In genomic region chr9:115349741-115350512, GRCm38 (mm10) we compare ENCODE assay signal across 21 mouse cellular contexts. TPM values are rescaled to one million over a fixed set of nuclear protein-coding genes. Genes with fewer than 3 reads are reported as not detected.
DNase-seq lines count a peak whose midpoint lies in the region; ATAC-seq lines count a peak whose summit lies in the region.
"Had no signal": no experiment of that assay in that cellular context is flagged by ENCODE, and none has a peak within 500 bp of the region (broad histone marks: within the 10 kb centered on the region; RNA-seq: fewer than 3 reads in every experiment).

No protein-coding gene starts in this region.

- H3K27ac ChIP-seq in heart, embryonic 10.5 days, result peak overlapping the region; percentile 69; the same call in 1 of the 2 replicates
- 0 out of 2 replicates have a peak overlapping the region, but pooled peaks have one; percentile 8 for H3K27ac ChIP-seq in heart, embryonic 16.5 days (ENCODE audit: low read length)
- H3K27ac ChIP-seq: embryonic facial prominence, embryonic 13.5 days; forebrain, embryonic 12.5 days; gastrocnemius, adult 2 months; hindbrain, embryonic 10.5 days; hindbrain, embryonic 14.5 days; intestine, embryonic 15.5 days had no signal

- H3K4me2 ChIP-seq in heart, embryonic 16.5 days (ENCODE audit: low read depth, low read length), result no peak overlapping the region
- H3K4me2 ChIP-seq: embryonic facial prominence, embryonic 13.5 days; forebrain, embryonic 12.5 days; hindbrain, embryonic 14.5 days; intestine, embryonic 15.5 days had no signal

- intact Hi-C loops in heart, postnatal 14 days (cut with DNase I), result no loop called here

- H3K36me3 ChIP-seq in heart, embryonic 10.5 days, result no peaks in the 10 kb centered on the region
- H3K36me3 ChIP-seq in heart, embryonic 16.5 days (ENCODE audit: control insufficient read depth, insufficient read depth), result no peaks in the 10 kb centered on the region
- H3K36me3 ChIP-seq: embryonic facial prominence, embryonic 13.5 days; forebrain, embryonic 12.5 days; hindbrain, embryonic 10.5 days; intestine, embryonic 15.5 days had no signal

- no peak for ATAC-seq in heart, embryonic 16.5 days (replicated peaks; ENCODE audit: extremely low read depth, insufficient read depth, low FRiP score)
- ATAC-seq: activated CD4-positive, CD25-positive, alpha-beta regulatory T cell, adult 4 months; forebrain, embryonic 16.5 days; intestine, embryonic 15.5 days; Patski had no signal

- no peak overlapping the region for H3K9ac ChIP-seq in heart, embryonic 16.5 days (ENCODE audit: low read length)
- H3K9ac ChIP-seq: embryonic facial prominence, embryonic 13.5 days; forebrain, embryonic 12.5 days; hindbrain, embryonic 14.5 days; intestine, embryonic 15.5 days had no signal

- H3K9me3 ChIP-seq in heart, embryonic 10.5 days, result no peaks in the 10 kb centered on the region
- H3K9me3 ChIP-seq in heart, embryonic 16.5 days (replicated peaks; ENCODE audit: control insufficient read depth, low read length), result no peaks in the 10 kb centered on the region
- H3K9me3 ChIP-seq: embryonic facial prominence, embryonic 13.5 days; forebrain, embryonic 12.5 days; hindbrain, embryonic 10.5 days; intestine, embryonic 15.5 days had no signal

- no peaks in the 10 kb centered on the region for H3K27me3 ChIP-seq in heart, embryonic 10.5 days (ENCODE audit: insufficient read depth, poor library complexity, severe bottlenecking)
- H3K27me3 ChIP-seq in heart, embryonic 16.5 days (ENCODE audit: control insufficient read depth, insufficient read depth, low read length), result no peaks in the 10 kb centered on the region
- H3K27me3 ChIP-seq: CH12.LX; embryonic facial prominence, embryonic 13.5 days; forebrain, embryonic 12.5 days; intestine, embryonic 15.5 days had no signal

- no peak overlapping the region for H3K4me3 ChIP-seq in heart, embryonic 10.5 days
- no peak overlapping the region for H3K4me3 ChIP-seq in heart, embryonic 16.5 days (ENCODE audit: low read length)
- H3K4me3 ChIP-seq: embryonic facial prominence, embryonic 13.5 days; forebrain, embryonic 12.5 days; gastrocnemius, adult 2 months; hindbrain, embryonic 10.5 days; intestine, embryonic 15.5 days had no signal

- no peak for DNase-seq in heart, embryonic 10.5 days (ENCODE audit: low spot score)
- no peak for DNase-seq in heart, adult 8-10 months (ENCODE audit: low spot score)
- no peak for DNase-seq in heart, postnatal 14 days
- DNase-seq in brain, adult 2 months (ENCODE audit: low read depth, low spot score), result peak; percentile 58
- peak; percentile 47 for DNase-seq in telencephalon, adult 2 months (ENCODE audit: low read depth, low spot score)
- DNase-seq: adrenal gland, postnatal 14 days; cerebellum, adult 18-20 months; cerebellum, adult 9-11 months; cerebellum, postnatal 36 days; gastrocnemius, adult 2 months; gastrocnemius, postnatal 25 days had no signal

- WGBS in heart, embryonic 10.5 days, result 65% methylated on average over 4 of the region's 4 CpGs
- WGBS in heart, embryonic 16.5 days, result 58% methylated on average over 4 of the region's 4 CpGs

- H3K4me1 ChIP-seq in heart, embryonic 10.5 days, result peaks cover 28% of the 10 kb centered on the region
- peaks cover 16% of the 10 kb centered on the region for H3K4me1 ChIP-seq in heart, embryonic 16.5 days (ENCODE audit: control insufficient read depth, insufficient read depth, low read length)
- H3K4me1 ChIP-seq: forebrain, embryonic 12.5 days; hindbrain, embryonic 10.5 days had no signal

RNA-seq across cellular contexts. Expression of gene Stt3b, which starts 39.7 kb away (rescaled TPM):
- 101 TPM in 2 replicates for polyA plus RNA-seq in heart, embryonic 10.5 days (2016; fragmentation: Nextera tagmentation; extraction: Ambion mirVana)
- 10 to 100 TPM; 48.7 to 53.5 (median 50.0) TPM for total RNA-seq in heart, adult 8-10 months (2022)
- 69.8 and 74.5 TPM in 2 replicates for polyA plus RNA-seq in heart, embryonic 16.5 days (2015; fragmentation: Nextera tagmentation; extraction: Ambion mirVana)
- total RNA-seq in heart, postnatal 14 days (2021), result 10 to 100 TPM; 58.4 to 61.7 TPM

Comparison
In these comparisons a context has a peak if more than half of its experiments do, and no peak if none do; other contexts are left out.
1. DNase-seq: peak in brain, adult 2 months (single experiment) and telencephalon, adult 2 months (single experiment); none in heart, embryonic 10.5 days (single experiment), heart, adult 8-10 months (single experiment) and heart, postnatal 14 days (0 of 2).